Mouse (Mus musculus): ENCODE measurements around the gene Lck.
A peak's percentile ranks its signal among the peaks of the same experiment; 100 is the strongest.

Gene Lck

DNA sequence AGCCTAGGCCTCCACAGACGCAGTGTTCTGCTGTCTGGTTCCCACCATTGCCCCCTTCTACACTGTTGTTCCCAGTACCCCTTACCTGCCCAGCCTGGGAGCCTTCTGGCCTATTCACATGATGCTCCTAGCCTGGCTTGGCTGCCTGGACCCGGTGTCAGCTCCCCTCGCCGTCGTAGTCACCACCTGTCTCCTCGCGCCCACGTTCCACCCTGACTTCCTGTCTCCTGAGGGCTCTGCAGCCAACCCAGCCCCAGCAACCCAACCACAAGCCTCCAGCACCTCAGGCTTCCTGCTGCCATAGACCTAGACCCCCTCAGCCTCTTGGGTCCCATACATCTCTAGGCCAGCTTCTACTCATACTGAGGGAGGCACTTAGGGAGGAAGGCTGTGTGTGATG lies at the start of gene Lck:
TSS of gene Lck (minus strand) at position 212 of the 400 bp plus-strand sequence.
- no peak for DNase-seq

DNA sequence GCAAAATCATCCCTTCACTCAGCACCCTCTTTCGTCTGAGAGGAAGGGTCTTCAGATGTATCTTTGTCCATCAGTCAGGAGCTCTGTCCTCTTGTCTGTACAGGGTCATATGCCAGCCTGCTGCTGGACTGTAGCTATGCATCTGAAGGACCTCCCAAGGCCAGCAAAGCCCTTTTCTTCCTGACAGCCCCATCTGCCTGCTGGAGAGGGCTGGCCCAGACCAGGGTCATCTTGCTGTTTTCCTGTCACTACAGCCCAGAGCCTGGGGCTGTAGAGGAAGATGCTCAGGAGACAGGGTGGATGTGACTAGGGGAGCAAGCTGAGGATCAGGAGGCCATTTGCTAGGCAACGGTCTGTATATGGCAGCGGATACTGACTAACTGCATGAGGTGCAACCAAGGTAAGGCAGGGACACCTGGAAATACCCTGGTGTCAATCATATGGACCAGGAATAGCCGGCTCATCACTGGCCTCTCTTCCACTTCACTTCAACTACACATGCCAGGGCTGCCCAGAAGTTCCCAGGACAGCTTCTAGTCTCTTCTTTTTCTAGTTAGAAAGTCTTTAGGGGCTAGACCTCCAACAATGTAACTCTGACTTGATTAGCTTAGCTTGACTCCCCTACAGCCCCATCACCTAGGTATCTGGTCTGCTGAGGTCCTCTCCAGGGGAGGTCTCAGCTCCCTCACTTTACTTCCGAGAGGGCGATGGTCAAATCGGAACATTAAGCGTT lies 49.5 kb upstream of the Lck start:
- DNase-seq: no peak

DNA sequence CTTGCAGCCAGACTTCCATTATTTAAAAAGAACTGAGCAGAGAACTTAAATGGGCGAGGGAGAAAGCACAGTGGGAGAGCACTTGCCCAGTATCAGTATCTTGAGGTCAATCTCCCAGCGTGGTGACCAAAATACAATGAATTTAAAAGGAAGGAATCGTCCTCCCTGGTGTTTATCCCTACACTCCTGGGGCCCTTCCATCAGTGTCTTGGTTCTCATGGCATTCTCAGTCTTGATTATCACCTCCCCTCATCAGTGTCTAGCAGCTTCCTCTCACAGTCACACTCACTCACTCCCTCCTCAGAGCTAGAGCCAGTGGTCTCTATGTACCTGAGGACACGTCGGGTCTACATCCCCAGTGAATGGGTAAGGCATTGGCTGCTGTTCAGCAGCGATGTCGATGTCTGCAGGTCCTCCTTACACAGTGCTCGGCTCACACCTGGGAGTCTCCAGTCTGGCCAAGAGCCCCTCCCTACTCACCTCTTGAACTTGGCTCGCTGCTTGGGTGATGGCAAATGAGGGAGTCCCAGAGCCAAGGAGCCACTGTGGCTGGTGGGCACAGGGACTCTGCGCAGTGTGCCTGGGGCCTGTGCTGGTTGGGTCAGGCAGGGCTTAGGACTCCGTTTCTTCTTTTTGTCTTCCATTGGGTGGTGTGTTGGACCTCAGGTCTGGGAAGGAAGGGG lies 48.8 kb upstream of the Lck start:
- no peak for DNase-seq

DNA sequence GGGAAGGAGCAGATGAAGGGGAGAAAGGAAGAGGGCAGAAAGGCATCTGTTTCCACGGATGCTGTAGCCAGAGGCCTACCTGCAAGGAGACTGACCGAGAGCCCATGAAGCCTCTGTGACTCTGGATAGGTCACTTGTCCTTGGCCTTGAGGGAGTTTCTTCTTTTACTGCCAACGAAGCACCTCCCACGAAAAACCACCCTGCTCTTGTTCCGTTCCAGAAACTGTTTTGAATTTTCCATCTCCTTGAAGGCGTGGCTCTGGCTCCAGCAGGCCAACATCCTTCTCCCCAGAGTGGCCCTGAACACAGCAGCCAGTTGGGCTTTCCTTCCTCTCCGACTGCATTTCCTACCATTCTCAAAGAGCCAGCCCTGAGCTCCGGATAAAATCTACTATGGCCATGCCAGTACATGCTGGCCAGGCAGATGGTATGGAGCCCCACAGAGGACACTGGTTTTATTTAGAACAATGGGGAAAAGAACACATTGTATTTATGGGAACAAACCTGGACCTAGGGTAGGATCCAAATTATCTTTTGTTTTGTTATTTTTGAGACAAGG lies 47.9 kb upstream of the Lck start:
- DNase-seq: no peak

DNA sequence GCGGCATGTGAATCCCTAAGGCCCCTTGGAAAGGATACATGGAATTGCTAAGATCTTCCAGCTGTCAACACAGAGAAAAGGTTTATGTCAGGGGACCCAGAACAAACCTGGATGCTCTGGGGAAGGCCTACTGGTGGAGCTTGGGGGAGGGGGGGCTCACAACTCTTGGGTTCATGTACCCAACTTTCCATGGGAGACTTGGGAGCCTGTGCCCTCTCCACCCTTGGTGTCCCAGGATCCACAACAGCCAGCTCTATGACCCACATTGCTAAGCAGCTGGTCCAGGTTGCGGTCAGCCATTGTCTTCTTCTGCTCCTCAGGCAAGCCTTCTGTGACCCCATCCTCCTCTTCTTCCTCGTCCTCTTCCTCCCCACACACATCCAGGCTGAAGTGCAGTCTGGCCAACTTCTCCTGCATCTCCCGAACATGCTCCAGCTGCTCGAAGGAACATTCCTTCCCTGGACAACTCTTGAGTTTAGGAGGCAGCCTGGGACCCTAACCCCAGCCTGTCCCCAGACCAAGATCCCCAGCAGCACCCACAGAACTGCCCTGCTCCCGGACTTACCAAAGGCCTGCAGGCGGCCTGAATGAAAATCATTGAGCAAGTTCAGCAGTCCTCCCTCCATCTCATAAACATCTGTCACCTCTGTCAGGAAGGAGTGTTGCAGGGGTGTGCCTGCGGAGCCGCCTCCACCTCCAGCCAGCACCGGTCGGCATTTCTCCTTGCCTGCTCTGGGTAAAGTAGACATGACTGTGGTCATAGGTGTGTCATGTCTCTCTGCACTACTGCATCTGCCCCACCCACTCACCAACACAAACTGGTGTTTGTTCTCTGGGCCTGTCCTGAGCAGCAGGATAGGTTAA lies 47.2 kb upstream of the Lck start:
- DNase-seq: no peak

DNA sequence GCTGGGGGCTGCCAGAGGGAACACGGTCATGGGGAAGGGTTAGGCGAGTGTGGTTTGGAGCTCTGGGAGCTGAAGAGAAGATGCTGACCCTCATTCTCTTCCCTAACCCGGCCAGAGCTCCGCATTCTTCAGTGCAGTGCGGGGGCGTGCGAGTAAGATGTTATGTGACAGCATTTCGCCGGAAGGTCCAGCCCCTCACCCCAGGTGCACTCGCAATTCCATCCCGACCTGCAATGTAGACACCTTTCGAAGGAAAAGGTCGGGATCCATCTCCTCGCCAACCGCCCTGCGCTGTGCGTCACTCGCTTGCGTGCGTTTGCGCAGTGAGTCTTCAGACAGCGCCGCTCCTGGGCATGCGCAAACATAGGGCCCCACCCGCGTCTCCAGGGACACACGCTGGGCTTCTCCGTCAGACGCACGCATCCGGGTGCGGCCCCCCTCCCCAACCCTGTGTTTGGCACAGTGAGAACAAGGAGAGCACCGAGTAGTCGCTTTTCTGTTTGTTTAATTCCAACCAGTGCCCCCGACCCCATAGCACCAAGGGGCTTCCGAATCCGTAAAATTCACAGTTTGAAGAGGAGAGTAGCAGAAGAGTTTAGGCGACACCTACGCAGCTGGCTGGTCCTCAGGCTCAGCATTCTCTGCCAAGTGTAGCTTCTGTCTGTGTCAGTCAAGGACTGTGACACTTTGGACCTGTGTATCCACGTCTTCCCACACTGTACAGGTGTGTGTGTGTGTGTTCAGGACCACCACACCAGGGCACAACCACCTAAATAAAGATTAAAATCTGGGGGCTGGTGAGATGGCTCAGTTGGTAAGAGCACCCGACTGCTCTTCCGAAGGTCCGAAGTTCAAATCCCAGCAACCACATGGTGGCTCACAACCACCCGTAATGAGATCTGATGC lies 45.6 kb upstream of the Lck start, which contains the start of gene Iqcc:
TSS of gene Iqcc (minus strand) at position 314 of the 906 bp plus-strand sequence.
- peak; percentile 95 for DNase-seq

DNA sequence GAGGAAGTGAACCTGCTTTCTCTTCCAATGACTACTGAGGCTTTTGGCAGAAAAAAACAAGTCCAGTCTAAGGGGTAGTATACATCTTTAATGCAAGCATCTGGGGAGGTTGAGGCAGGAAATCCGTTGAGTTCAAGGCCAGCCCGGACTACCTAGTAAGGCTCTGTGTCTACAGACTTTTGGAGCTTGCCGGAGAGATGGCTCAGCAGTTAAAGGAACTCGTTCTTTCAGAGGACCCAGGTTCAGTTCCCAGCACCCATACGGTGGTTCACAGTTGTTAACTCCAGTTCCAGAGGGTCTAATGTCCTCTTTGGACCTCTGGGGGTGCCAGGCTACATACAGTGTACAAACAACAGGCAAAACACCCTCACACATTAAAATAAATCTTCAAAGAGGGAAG lies 44.6 kb upstream of the Lck start:
- no peak for DNase-seq

DNA sequence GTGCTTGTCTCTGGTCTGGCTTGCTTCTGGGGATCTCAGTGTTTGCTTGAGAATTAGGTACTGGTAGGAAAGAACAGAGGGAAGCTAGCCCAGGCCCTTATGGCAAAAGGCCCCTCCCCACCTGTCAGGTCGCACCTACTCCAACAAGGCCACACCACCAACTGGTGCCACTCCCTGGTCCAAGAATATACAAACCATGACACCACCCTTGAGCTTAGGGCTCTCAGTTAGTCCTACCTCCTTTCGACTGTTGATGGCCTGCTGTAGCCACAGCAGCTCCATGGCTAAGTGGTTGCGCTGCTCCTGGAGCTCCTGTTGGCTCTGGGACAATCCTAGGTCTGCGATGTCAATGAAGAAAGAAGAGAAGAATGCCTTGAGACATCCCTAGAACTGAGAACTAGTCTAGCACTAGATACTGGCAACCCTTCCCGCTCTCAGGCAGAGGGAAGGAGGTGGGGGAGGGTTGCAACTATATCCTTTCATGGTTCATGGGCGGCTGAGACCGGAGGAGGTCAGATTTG lies 43.7 kb upstream of the Lck start:
- DNase-seq: no peak

DNA sequence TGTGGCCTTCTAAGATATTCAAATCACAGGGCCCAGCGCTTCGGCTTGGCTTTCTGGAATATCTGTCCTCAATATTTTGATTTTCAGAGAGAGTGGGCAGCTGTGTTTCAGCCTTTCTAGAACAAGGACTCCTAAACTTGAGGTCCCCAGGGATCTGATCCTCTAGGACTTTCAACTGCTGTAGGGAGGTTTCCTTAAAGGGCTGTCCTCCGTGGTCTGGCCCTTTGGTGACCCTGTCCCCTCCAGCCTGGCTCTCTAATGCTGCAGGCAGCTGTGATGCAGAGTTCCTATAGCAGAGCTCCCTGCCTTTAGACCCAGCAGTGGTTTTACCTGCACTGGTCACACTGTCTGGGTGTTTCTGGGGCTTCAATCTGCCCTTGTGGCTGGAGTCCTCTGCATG lies 43.2 kb upstream of the Lck start:
- DNase-seq: no peak

DNA sequence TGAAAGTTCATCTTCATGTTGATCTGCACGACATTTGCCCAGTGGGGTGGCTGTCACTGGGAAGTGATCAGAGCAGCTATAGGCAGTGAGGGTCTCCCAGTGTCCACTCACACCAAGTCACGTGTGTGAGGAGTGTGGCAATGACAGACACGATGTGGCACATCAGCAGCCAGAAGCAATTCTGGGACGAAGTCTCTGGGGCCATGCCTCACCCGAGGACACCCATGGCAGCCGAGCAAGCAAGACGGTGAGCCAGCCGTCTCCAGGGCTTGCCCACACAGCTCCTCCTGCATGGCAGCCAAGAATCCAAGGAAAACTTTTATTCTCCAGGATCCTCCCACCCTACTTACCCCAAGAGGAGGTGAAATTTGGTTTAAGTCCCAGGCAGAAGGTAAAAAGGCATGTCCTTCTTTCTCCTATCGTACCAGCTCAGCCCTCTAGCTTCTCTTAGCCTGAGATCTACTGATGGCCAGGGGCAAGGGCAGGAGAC lies 42.4 kb upstream of the Lck start:
- DNase-seq: no peak

DNA sequence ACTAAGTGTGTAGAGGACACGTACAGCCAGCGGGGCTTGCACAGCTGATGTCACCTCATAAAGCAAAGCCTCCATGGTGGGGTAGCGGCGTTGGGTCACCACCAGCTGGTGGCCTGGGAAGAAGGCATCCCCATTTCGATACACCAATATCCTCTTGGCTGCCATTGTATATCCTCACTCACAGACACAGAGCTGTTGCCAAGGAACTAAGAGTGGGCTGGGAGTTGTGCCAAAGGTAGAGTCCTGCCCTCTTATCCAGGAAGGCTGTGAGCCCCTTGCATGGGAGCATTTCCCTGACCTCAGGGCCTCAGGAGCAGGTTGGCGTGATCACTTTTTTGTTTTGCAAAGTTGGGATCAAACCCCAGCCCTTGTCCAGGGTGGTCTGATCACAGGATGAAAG lies 40.7 kb upstream of the Lck start, which contains the start of gene Dcdc2b:
TSS of gene Dcdc2b (minus strand) at position 165 of the 400 bp plus-strand sequence.
- DNase-seq: no peak

DNA sequence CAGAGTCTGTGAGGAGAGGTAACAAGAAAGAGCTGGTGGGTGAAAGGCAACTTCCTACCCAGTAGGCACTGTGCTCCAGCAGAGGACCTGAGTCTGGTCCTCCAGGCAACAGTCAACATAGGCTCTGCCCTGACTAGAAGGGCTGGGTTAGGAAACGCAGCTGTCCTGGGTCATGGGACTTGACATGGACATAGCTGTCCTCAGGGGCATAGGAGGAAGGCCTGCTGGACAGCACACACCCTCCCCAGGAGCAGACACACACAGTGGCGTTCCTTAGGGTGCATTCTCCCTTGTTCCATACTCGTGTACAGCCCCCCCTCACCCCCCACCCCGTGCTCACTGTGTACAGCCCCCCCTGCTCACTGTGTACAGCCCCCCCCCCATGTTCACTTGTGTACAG lies 37.0 kb upstream of the Lck start:
- DNase-seq: no peak

DNA sequence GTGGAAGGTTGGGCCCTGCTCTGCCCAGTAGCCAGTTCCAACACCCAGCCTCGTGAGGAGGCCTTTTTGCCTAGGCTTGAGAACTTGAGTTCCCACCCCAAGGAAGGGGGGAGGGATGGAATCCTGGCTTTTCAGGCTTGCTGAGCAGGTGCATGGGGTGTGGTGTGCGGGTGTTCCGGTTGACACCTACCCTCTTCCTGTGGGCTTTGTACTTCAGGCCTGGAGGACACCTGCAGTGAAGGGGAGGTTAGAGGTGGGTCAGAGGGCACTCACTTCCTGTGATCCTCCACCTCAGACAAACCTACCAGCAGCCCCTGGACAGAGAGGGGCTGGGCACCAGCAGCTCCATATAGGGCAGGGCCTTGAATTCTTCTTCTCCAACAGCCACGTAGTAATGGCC lies 36.6 kb upstream of the Lck start:
- DNase-seq: no peak

DNA sequence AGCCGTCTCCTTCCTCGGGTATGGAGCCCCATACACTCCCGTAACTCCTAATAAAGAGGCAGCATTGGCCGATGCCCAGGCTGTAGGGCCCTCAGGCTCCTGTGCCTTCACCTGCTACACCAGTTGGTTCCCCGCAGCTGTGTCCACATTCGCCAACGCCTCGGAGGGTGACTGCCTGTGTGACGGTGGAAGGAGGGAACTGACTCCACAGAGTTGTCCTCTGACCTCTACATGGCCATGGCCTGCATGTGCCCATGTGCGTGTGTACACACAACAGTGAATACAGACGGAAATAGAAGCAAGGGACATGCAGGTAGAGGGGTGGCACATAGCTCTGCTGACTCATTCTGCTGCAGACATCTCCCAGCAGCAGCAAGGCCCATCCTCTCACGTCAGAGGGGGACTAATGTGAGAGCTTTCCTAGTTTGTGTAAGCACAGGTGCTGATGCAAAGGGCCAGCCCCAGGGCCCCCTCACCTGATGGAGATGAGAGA lies 35.7 kb upstream of the Lck start:
- no peak for DNase-seq

DNA sequence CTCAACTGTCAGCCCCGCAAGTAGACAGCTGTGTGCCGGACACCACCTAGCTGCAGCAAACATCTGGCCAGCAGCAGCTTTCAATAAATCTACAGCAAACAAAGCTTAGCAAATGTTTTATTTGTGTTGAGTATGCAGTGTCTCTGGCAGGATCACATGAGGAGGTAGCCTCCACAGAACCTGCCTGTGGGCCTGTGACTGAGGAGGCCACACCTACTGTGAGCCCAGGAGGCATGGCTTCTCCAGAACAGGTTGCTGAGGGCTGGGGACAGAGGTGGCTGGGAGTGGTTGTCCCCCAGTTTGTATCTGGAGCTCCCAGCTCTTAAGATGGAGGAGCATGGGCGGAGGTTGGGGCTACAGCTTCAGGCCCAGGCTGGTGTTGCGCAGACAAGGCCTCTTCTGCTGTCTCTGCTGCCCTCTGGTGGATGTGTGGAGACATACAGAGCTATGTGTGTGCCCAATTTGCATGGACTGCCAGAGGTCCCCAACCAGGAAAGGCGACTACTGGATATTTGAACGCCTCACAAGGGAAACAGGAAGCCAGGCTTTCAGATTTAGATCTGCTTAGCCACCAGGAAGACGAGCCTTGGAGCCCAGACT lies 35.1 kb upstream of the Lck start:
- peak; percentile 90 for DNase-seq

DNA sequence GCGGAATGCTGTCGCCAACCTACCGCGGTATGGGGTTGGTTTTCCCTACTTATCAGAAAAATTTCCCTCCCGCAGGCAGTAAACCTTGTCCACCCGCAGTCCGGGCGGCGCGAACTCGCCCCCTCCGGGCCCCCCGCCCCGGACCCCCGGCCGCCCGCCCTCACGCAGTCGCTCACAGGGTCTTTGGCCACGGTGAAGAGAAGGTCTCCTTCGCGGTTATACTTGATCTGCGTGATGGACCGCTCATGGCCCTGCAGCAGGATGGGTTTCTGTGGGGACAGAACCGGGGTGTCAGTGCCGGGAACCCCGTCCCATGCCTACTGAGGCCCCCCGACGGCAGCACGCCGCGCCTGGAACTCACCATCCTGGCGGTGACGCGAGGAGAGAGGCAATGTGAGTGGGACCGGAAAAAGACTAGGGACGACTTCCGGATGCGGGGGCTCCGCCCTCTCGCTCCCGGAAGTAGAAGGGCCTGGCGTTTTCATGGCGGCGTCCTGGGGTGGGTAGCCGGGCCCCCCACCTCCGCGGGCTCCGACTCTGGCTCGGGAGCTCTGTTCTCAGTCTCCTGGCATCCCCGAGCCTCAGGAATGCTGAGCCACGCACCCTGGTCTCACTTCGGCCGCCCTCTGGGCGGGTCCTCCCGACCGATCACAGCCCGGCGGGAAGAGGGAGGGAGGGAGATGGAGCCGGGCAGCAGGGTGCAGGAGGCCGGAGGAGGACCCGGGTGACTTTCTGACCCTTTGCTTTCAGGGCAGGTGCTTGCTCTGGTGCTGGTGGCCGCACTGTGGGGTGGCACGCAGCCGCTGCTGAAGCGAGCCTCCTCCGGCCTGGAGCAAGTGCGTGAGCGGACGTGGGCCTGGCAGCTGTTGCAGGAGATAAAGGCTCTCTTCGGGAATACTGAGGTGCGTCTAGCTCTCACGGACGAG lies 27.1 kb upstream of the Lck start, which contains the start of the genes Eif3i and Tmem234:
TSS of gene Eif3i (minus strand) at position 416 of the 926 bp plus-strand sequence.
TSS of gene Tmem234 (plus strand) at position 436 of the 926 bp plus-strand sequence.
- DNase-seq: peak; percentile 92

DNA sequence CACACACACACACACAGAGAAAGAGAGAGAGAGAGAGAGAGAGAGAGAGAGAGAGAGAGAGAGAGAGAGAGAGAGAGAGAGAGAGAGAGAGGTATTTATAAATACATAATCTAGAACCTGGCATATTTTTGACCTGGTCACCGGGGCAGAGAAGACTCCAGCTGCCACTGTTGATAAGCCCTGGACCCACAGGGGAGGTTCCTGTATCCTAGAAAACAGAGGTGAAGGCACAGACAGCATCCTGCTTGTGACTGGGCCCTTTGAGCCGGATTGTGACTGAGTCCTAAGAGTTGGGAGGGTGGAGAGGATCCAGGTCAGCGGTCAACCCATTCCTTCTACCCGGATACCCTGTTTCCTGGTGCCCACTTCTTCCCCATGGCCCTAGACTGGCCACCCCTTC lies 15.4 kb upstream of the Lck start:
- no peak for DNase-seq

DNA sequence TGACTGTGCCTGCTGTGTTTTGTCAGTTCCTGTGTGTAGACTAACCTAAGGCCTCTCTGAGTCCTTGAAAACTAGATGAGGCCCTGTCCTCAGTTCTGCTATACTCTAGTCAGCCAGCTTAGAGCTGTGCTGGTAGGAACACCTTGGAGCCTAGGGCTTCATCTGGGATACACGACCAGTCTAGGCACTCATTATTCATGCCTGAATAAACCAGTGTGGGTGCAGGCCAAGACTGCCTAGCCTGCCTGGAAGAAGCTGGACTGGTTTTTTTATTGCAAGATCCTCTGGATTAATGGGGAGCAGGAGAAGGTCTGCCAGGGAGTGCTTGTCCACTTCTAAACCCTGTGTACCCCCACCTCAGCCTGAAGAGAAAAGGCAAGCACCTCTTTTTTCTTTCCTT lies 13.5 kb upstream of the Lck start:
- no peak for DNase-seq

DNA sequence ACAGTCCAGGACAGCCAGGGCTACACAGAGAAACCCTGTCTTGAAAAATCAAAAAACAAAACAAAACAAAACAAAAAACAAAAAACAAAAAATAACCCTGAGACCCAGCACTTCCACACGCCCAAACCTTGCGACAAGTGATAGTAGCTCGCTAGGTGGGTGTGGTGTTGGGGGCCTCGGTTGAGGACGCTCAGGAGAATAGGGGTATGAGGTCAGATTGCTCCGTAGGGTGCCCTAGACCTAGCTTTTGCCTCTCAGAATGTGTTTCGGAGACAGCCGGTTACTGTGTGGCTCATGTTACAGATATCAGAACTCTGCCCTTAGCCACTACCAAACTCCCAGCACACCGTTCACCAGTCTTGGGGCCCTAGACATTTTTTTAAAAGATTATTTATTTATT lies 12.3 kb upstream of the Lck start:
- no peak for DNase-seq
